Mouse (Mus musculus) midbrain, embryonic 12.5 days (tissue): ENCODE results near the gene Sync. TPM values are rescaled to one million over a fixed set of nuclear protein-coding genes. Genes with fewer than 3 reads are reported as not detected.

Experiments used
- ATAC-seq: fragments of 200-750 bp; cut with Nextera tagmentation; 2 replicates; pipeline ENCODE4 v1.8.0; 2017; ENCODE audit warnings: low read depth, moderate TSS enrichment, moderate library complexity; ENCODE audit not compliant: low FRiP score
- H3K27ac ChIP-seq: fragments of 300-500 bp; sonication (generic); replicated peaks from 2 replicates; pipeline ENCODE4 v1.5.1; 2016; ENCODE audit warnings: mild to moderate bottlenecking
- H3K27me3 ChIP-seq: fragments of 300-500 bp; sonication (generic); 2 replicates; pipeline ENCODE4 v1.6.1; 2016; ENCODE audit warnings: mild to moderate bottlenecking
- H3K36me3 ChIP-seq: fragments of 300-500 bp; sonication (generic); 2 replicates; pipeline ENCODE4 v1.6.1; 2016
- H3K4me1 ChIP-seq: fragments of 300-500 bp; sonication (generic); 2 replicates; pipeline ENCODE4 v1.6.1; 2016
- H3K4me2 ChIP-seq: fragments of 300-500 bp; sonication (generic); replicated peaks from 2 replicates; pipeline ENCODE4 v1.6.1; 2016; ENCODE audit warnings: mild to moderate bottlenecking, moderate library complexity
- H3K4me3 ChIP-seq: fragments of 300-500 bp; sonication (generic); 2 replicates; pipeline ENCODE4 v1.5.1; 2016; ENCODE audit warnings: mild to moderate bottlenecking
- H3K9ac ChIP-seq: fragments of 300-500 bp; sonication (generic); replicated peaks from 2 replicates; pipeline ENCODE4 v1.6.1; 2016; ENCODE audit warnings: mild to moderate bottlenecking, moderate library complexity
- H3K9me3 ChIP-seq: fragments of 300-500 bp; sonication (generic); 2 replicates; pipeline ENCODE4 v1.6.1; 2016; ENCODE audit warnings: mild to moderate bottlenecking
- WGBS: fragments of 180-500 bp; shearing (Covaris S2); methylation state at CpG from one replicate; pipeline ENCODE4 v1.1.7; 2016; 5-methylcytosine and 5-hydroxymethylcytosine counted together
- polyA plus RNA-seq: library from polyadenylated mRNA; unstranded; fragments of >200 nt; fragmentation: Nextera tagmentation; extraction: Ambion mirVana; gene quantifications from 2 replicates; pipeline ENCODE4 v1.2.1, GENCODE M21; 2016

The Sync gene
- polyA plus RNA-seq, 1 experiment from 2014 or later, result 0.66 TPM

DNA sequence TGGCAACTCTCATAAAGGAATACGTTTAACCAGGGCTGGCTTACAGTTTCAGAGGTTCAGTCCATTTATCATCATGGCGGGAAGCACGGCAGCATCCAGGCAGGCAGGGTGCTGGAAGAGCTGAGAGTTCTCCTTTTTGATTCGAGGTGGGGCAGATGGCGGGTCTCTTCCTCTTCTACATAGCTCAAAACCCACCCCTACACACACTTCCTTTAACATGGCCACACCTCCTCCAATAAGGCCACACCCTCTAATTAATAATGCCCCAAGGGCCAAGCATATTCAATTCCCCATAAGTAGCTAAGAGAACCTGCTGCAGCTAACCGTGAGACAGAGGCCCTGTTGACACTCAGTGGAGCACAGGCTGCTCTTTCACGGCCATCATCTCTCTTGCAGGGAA, 5.4 kb downstream of the Sync start:
- Histone ChIP-seq H3K27ac (no peak overlapping the region), H3K4me1 (peaks cover 4% of the 10 kb centered on the region; the same call in 1 of the 2 replicates), H3K4me2 (no peak overlapping the region), H3K9me3 (no peaks in the 10 kb centered on the region), H3K4me3 (no peak overlapping the region), H3K9ac (no peak overlapping the region; the same call in 1 of the 2 replicates), H3K36me3 (no peaks in the 10 kb centered on the region), H3K27me3 (peaks cover 17% of the 10 kb centered on the region)
- 74% methylated on average over 7 of the region's 7 CpGs for WGBS
- no peak for ATAC-seq

DNA sequence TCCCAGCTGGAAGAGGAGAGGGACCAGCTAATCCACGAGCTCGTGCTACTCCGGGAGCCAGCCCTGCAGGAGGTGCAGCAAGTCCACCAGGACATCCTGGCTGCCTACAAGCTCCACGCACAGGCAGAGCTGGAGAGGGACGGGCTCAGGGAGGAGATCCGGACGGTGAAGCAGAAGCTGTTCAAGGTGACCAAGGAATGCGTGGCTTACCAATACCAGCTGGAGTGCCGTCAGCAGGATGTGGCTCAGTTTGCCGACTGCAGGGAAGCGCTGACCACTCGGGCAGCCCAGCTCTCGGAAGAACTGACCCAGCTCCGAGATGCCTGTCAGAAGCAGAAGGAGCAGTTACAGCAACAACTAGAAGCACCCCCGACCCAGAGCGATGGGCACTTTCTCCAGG, 6.3 kb downstream of the Sync start:
- Histone ChIP-seq H3K9ac (no peak overlapping the region), H3K4me2 (peak overlapping the region; percentile 17), H3K27ac (no peak overlapping the region), H3K4me1 (peaks cover 7% of the 10 kb centered on the region), H3K9me3 (no peaks in the 10 kb centered on the region), H3K27me3 (peaks cover 11% of the 10 kb centered on the region), H3K36me3 (no peaks in the 10 kb centered on the region), H3K4me3 (no peak overlapping the region)
- no peak for ATAC-seq
- WGBS, result 30% methylated on average over 16 of the region's 16 CpGs

DNA sequence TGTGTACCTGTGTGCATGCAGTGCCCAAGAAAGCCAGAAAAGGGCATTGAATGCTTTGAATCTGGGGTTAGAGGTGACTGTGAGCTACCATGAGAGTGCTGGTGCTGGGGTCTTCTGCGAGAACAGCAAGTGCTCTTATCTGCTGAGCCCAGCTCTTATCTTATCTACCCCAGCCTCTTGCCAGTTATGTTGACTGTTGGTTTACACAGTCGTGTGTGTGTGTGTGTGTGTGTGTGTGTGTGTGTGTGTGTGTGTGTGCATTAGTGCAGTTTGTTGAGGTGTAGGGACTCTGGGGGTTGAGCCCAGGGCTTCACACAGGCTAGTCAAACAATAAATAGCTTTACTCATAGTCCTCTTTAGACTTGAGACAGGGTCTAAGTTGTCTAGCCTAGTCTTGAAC, 7.8 kb downstream of the Sync start:
- no peak overlapping the region for H3K4me2 ChIP-seq
- no peak overlapping the region for H3K27ac ChIP-seq
- H3K27me3 ChIP-seq, result peaks cover 11% of the 10 kb centered on the region
- H3K4me3 ChIP-seq, result no peak overlapping the region
- no peaks in the 10 kb centered on the region for H3K9me3 ChIP-seq
- H3K4me1 ChIP-seq, result peaks cover 13% of the 10 kb centered on the region
- 82% methylated on average over 2 of the region's 2 CpGs for WGBS
- no peak for ATAC-seq
- H3K36me3 ChIP-seq, result no peaks in the 10 kb centered on the region
- no peak overlapping the region for H3K9ac ChIP-seq

DNA sequence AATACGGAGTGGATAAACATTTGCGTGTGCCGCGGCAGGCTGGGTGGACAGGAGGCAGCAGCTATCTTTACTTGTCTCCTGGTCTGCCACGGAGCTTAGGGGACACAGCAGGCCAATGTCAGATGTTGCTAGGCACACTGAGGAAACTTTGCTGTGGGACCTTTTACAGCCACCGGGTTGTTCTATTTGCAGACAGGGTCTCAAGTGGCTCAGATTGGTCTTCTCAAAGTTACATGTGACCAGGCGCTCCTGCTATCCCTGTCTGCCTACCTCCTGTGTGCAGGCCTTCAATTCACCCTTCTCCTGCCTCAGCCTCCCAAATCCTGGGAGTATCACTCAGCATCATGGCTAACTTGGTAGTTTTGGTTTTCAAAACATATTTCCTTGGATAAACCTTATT, 8.6 kb downstream of the Sync start:
- Histone ChIP-seq H3K27me3 (peaks cover 11% of the 10 kb centered on the region), H3K9ac (no peak overlapping the region), H3K27ac (no peak overlapping the region), H3K4me1 (peaks cover 13% of the 10 kb centered on the region), H3K4me3 (no peak overlapping the region), H3K9me3 (no peaks in the 10 kb centered on the region), H3K36me3 (no peaks in the 10 kb centered on the region), H3K4me2 (no peak overlapping the region)
- ATAC-seq, result no peak
- 90% methylated on average over 7 of the region's 7 CpGs for WGBS

DNA sequence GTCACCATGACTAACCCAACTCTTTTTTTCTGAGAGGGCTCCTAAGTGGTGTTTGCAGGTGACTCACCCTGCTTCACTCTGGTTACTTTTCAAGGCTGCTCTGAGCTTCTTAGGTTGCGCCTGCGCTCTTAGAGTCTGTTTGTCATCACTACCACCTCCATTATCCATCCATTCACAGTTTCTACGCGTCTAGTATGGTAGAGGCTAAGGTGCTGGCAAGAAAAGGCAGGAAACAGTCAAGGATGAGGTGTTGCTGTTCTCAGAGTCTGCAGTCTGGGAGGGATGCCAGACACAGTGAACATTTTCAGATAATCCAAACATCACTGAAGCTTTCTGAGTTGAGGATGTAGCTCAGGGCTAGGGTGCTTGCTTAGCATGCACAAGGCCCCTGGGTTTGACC, 10.3 kb downstream of the Sync start:
- ATAC-seq, result no peak
- Histone ChIP-seq H3K4me1 (peaks cover 13% of the 10 kb centered on the region), H3K9me3 (no peaks in the 10 kb centered on the region), H3K4me2 (no peak overlapping the region), H3K9ac (0 out of 2 replicates have a peak overlapping the region, but pooled peaks have one; percentile 1), H3K27ac (no peak overlapping the region), H3K27me3 (peaks cover 11% of the 10 kb centered on the region), H3K36me3 (no peaks in the 10 kb centered on the region), H3K4me3 (no peak overlapping the region)
- 95% methylated on average over 4 of the region's 4 CpGs for WGBS

DNA sequence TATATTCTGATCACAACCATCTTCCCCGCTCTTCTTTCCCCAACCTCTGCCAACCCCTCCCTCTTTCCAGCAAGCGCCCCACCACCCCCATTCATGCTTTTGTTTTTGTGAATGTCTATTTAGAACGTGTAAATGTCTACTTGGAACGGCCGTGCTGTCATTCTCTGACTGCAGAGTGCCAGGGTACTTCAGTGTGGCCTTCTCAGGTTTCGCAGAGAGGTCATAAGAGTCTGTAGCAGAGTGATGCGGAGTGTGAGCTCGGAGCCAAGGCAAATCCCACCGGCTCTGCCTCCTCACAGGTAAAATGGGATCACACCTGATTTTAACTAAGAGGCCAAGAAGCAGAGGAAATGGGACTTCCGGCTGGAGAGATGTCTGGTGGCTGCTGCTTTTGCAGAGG, 11.7 kb downstream of the Sync start:
- no peak overlapping the region for H3K9ac ChIP-seq
- H3K4me1 ChIP-seq, result peaks cover 13% of the 10 kb centered on the region
- H3K27ac ChIP-seq, result no peak overlapping the region
- peaks cover 1% of the 10 kb centered on the region for H3K27me3 ChIP-seq
- H3K4me2 ChIP-seq, result no peak overlapping the region
- H3K9me3 ChIP-seq, result no peaks in the 10 kb centered on the region
- WGBS, result 68% methylated on average over 10 of the region's 10 CpGs
- H3K4me3 ChIP-seq, result no peak overlapping the region
- no peak for ATAC-seq
- no peaks in the 10 kb centered on the region for H3K36me3 ChIP-seq

DNA sequence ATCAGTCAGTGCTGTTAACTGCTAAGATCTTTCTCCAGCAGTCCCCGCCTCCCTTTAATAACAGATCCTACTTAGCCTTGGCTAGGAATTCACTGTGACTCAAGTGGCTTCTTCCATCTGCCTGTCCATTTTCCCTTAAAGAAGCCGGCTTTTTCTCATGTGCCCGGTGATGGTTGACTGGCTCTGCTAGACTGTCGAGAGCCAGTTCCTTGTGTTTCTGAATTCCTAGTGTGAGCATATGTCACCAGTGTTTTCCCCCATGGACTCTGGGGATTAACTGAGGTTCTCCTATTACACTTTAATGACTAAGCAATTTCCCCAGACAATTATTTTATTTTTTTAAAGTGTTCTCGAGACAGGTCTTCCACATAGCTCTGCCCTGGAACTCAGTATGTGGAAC, 16.0 kb downstream of the Sync start:
- H3K4me2 ChIP-seq, result no peak overlapping the region
- no peaks in the 10 kb centered on the region for H3K9me3 ChIP-seq
- no peaks in the 10 kb centered on the region for H3K27me3 ChIP-seq
- ATAC-seq, result no peak
- 74% methylated on average over 5 of the region's 5 CpGs for WGBS
- H3K27ac ChIP-seq, result no peak overlapping the region
- peaks cover 9% of the 10 kb centered on the region for H3K4me1 ChIP-seq
- peaks cover 29% of the 10 kb centered on the region for H3K36me3 ChIP-seq
- no peak overlapping the region for H3K9ac ChIP-seq
- H3K4me3 ChIP-seq, result no peak overlapping the region

DNA sequence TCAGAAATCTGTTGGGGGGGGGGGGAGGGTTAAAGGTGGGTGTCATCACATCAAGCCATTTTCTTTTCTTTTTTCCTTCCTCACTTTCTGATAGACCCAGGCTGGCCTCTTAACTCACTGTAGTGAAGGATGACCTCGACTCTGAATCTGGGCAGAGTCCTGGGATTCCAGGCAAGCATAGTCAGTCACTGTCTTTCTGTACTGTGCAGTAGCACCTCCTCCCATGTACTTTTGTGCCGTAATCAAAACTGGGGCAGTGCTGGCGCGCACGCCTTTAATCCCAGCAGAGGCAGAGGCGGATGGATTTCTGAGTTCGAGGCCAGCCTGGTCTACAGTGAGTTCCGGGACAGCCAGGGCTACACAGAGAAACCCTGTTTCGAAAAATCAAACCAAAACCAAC, 16.4 kb downstream of the Sync start:
- H3K27me3 ChIP-seq, result no peaks in the 10 kb centered on the region
- H3K4me1 ChIP-seq, result peaks cover 5% of the 10 kb centered on the region
- no peak overlapping the region for H3K27ac ChIP-seq
- no peak overlapping the region for H3K4me3 ChIP-seq
- 90% methylated on average over 9 of the region's 9 CpGs for WGBS
- H3K4me2 ChIP-seq, result no peak overlapping the region
- H3K36me3 ChIP-seq, result peaks cover 33% of the 10 kb centered on the region
- H3K9ac ChIP-seq, result no peak overlapping the region
- no peak for ATAC-seq
- H3K9me3 ChIP-seq, result no peaks in the 10 kb centered on the region

DNA sequence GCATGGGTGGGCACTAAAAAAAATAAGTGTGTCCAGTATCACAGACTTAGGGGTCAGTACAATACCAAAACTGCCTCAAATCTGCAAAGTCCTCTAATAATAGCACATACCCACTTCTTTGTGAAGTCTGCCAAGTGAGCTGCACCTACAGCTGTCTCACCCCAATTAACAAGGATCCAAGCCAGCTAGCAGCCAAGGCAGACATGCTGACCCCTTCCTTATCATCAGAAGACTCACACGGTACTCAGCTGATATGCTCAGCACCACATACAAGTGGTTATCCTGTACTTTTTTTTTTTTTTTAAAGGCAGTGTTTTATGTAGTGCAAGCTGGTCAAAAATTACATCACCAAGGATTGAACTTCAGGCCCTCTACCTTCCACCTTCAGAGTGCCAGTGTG, 16.9 kb downstream of the Sync start:
- no peak for ATAC-seq
- 83% methylated on average over 1 of the region's 1 CpGs for WGBS
- peaks cover 38% of the 10 kb centered on the region for H3K36me3 ChIP-seq

DNA sequence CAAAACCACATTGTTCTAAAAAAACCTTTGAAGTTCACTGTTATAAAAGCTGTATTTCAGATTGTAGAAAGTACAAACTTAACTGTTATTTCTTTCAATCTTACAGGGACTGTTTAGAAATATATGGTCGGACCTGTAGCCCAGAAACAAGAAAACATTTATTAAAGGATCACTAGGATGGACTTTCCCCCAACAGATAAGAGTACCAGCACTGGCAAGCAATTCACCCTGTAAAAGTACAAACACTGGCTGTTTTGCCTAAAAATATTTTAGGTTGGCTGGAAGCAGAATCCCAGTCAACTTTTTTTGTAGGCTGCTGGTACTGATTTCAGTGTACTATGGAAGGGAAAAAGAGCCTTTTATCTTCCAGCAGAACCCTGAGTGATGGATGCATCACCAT, 20.5 kb downstream of the Sync start:
- Histone ChIP-seq H3K27ac (no peak overlapping the region), H3K36me3 (peaks cover 67% of the 10 kb centered on the region), H3K9ac (no peak overlapping the region), H3K9me3 (no peaks in the 10 kb centered on the region), H3K27me3 (no peaks in the 10 kb centered on the region), H3K4me3 (no peak overlapping the region), H3K4me2 (no peak overlapping the region), H3K4me1 (no peaks in the 10 kb centered on the region)
- no peak for ATAC-seq
- WGBS, result 94% methylated on average over 1 of the region's 1 CpGs

More for the DNA sequence above, 16.9 kb downstream of the Sync start:
- no peaks in the 10 kb centered on the region for H3K9me3 ChIP-seq
- H3K4me3 ChIP-seq, result no peak overlapping the region
- no peaks in the 10 kb centered on the region for H3K27me3 ChIP-seq
- no peak overlapping the region for H3K27ac ChIP-seq
- H3K9ac ChIP-seq, result no peak overlapping the region
- no peak overlapping the region for H3K4me2 ChIP-seq
- peaks cover under 1% of the 10 kb centered on the region; the same call in 1 of the 2 replicates for H3K4me1 ChIP-seq

DNA sequence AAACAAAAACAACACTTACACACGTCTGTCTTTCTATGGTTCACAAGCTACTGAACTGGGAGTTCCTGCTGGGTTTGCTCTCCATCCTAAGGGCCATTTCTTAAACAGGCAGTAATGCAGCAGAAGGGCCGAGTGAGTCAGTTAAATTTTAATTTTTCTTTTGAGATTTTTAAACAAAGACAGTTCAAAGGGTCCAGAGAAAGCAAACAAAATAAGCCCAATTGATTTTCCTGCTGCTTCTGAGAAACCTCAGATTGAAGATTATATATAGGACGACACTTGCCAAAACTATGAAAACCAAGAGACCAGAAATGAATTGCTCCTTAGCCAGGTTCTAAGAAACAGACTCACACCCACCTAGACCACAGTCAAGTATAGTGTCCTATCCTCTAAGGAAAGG, 26.5 kb downstream of the Sync start:
- no peak for ATAC-seq
- Histone ChIP-seq H3K9ac (no peak overlapping the region), H3K36me3 (peaks cover 90% of the 10 kb centered on the region), H3K4me1 (no peaks in the 10 kb centered on the region), H3K27ac (no peak overlapping the region), H3K9me3 (no peaks in the 10 kb centered on the region), H3K4me3 (no peak overlapping the region), H3K27me3 (no peaks in the 10 kb centered on the region), H3K4me2 (no peak overlapping the region)
- WGBS, result 87% methylated on average over 3 of the region's 3 CpGs

DNA sequence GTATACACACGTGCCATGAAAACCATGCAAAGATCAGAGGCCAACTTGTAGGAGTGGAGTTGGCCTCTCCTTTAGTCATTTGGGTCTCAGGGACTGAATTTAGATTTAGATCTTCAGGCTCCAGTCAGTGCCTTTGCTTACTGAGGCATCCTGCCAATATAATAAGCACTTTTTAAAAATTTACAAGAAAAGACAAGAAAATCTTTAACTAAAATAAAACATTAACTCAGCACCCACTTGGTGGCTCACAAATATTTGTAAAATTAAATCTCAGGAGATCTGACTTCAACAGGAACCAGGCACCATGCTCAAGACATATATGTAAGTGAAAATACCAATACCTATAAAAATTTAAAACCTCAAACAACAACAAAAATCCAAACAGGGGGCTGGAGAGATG, 33.5 kb downstream of the Sync start:
- Histone ChIP-seq H3K27me3 (no peaks in the 10 kb centered on the region), H3K9ac (no peak overlapping the region), H3K9me3 (no peaks in the 10 kb centered on the region), H3K4me2 (no peak overlapping the region), H3K4me1 (no peaks in the 10 kb centered on the region), H3K4me3 (no peak overlapping the region), H3K36me3 (peaks cover 73% of the 10 kb centered on the region), H3K27ac (no peak overlapping the region)
- WGBS, result 95% methylated on average over 1 of the region's 1 CpGs
- no peak for ATAC-seq

DNA sequence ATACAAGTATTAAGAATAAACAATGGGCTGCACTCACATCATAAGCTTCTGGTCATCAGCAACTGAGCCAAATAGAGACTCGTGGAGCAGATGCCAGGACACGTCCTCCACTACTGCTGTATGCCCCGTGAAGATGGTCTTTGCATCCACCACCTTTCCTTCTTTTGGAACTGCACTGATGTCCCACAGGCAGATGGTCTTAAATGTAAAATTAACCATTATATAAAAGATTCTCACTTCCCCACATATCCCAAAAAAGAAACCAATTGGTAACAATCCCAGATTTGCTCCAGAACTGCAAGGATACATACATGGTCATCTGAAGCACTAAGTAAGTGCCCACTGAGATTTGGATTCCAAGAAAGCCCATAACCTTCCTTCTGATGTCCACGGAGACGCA, 34.6 kb downstream of the Sync start:
- H3K36me3 ChIP-seq, result peaks cover 74% of the 10 kb centered on the region
- no peaks in the 10 kb centered on the region for H3K9me3 ChIP-seq
- H3K4me3 ChIP-seq, result no peak overlapping the region
- H3K27me3 ChIP-seq, result no peaks in the 10 kb centered on the region
- H3K27ac ChIP-seq, result no peak overlapping the region
- WGBS, result 96% methylated on average over 5 of the region's 5 CpGs
- no peak for ATAC-seq
- H3K4me1 ChIP-seq, result no peaks in the 10 kb centered on the region
- no peak overlapping the region for H3K9ac ChIP-seq
- no peak overlapping the region for H3K4me2 ChIP-seq
